Mouse (Mus musculus) lung, postnatal 10 days (tissue): ENCODE results near the gene Prrxl1.

ENCODE experiments used
- DNase-seq: peaks from one replicate; pipeline ENCODE4 v3.0.0; 2021

Gene Prrxl1

GRCm38 (mm10) chr14:32628584-32628983, 29.4 kb downstream of the Prrxl1 start:
- DNase-seq: peak; percentile 7

DNA sequence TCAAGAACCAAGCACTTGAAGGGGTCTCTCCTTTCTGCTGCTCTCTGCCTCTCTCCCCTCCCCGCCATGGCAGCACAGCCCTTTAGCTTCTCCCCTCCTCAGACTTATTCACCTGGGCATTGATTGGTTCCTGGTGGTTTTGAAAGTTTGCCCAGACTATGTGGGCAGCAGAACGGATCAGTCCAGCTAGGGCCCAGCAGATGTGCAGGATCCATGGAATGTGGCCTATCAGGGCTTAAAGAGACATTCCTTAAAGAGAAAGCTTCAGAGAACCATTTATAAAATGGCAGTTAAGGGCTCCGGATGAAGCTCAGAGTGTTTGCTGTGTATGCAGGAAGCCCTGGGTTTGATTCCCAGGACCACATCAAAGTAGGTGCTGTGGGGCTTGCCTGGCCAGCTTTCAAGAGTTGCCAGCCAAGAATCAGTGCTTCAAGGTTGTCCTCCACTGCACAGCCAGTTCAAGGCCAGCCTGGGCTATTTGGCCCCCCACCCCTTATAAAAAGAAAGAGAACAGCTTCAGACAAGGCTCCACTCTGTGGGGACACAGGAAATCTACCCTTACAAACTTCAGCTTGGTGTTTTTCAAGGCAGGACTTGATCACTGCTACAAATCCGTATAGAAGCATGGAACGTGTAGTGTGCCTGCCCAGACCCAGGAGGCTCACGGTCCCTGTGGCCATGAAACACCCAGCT, 33.8 kb downstream of the Prrxl1 start:
- DNase-seq: no peak

DNA sequence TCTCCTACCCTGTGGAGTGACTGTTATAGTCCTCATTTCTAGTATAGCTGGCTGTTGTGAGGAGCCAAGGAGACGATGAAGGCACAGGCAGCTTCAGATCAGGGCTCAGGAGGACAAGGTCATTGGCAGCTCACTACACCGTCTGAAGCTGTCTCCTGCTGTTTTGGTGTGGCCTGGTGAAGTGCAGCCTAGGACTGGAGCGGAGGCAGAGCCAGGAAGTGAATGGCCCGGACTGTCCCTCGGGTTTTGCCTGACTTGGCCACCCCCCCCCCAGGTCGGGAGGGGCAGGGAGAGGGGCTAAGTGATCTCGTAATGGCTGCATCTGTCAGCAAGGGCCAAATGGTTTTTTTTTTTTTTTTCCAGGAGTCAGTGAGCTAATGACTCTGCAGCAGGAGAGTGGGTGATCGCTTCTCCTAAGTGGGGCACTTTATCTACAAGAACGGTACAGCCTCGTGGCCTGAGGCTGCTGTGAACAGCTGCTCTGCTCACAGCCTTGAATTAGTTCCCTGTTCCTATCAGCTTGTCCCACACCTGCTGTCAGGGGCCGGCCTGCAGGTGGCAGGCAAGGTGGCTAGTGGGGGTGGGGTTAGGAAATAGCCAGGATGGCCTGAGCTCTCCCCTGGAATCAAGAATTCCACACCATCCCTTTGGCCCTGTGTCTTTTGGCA, 34.9 kb downstream of the Prrxl1 start:
- no peak for DNase-seq

GRCm38 (mm10) chr14:32638485-32638884, 39.3 kb downstream of the Prrxl1 start:
- no peak for DNase-seq

DNA sequence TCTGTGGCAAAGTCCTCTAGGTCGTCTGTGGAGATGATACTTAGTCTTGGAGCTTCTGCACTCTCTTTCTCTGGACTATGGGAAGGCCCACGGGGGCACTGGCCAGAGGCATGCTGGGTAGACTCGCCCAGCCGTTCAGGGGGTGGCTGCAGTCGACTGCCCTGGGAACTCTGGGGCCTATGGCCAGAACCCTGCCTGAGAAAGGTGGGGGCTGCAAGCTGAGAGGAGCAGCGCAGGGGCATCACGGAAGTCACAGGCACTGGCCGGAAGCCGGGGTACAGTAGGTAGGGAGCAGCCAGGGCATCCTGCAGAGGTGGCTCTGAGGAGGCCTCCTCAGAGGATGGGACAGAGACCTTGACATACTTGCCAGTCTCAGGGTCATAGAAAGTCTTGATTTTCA, 60.6 kb downstream of the Prrxl1 start:
- no peak for DNase-seq

DNA sequence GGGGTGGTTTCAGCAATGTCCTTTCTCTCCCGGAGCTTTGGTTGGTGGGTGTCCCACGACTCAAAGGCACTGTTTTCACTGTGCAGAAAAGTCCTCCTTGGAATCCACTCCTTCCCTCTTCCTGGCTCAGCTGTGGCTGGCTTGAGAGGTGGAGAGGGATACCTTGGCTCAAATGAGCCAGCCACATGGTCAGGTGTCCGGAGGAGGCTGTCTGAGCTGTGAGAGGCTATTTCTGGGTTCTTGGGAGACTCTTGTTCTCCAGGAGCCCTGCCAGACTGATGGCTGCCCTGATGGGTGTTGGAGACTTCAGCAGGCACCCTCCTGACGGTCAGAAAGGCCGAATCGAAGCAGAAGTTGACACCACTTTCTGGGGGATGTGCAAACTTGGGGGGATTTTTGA, 63.9 kb downstream of the Prrxl1 start:
- no peak for DNase-seq

DNA sequence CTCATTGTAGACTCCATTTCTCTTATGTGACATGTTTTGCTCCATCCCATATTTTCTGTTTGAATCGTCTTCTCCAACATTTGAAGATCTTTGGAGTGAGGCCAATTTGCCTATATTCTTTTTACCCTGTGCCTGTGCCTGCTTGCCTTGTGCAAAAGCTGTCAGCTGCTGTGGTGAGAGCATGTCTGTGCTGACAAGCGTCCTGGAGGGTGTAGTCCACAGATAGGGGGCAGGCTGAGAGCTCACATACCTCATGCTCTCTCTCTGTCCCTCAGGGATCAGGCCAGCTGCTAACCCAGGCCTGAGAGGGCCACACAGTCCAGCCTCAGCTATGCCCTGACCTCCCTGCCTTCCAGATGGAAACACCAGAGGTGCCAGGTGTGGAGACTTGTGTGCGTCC, 74.0 kb downstream of the Prrxl1 start:
- DNase-seq: no peak

DNA sequence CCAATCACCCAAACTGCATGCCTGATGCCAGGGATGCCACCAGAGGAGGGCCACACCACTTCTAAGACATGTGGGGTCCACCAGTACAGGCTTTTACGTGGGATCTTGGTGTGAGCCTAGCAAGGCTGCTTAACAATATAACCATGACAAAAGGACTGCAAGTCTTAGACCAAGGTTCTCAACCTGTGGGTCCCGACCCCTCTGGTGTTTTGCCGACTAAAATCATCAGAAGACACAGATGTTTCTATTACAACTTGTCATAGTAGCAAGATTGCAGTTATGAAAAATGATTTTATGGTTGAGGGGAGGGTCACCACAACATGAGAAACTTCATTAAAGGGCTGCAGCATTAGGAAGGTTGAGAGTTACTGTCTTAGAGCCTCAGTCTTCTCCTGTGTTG, 79.4 kb downstream of the Prrxl1 start:
- no peak for DNase-seq

- no peak for DNase-seq
These were observed 82.4 kb downstream of the Prrxl1 start for GRCm38 (mm10) chr14:32681603-32682002.

DNA sequence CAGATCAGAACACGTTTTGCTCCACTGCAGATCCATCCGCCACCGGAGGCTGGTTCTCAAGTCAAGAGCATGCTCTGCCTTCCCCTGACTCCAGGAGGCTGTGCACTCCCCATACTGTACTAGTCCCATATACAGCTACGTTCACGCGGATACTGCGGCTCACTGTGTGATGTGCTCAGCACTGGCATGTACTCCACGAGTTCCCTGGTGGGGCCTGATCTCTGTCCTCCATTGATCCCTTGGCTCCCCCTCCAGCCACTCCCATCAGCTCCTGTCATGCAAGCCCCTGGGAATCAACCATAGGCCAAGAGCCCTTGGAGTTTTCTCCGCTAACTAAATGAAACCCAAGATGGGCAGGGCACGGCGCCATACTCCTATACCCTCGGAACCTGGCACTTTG, 83.3 kb downstream of the Prrxl1 start:
- DNase-seq: no peak

DNA sequence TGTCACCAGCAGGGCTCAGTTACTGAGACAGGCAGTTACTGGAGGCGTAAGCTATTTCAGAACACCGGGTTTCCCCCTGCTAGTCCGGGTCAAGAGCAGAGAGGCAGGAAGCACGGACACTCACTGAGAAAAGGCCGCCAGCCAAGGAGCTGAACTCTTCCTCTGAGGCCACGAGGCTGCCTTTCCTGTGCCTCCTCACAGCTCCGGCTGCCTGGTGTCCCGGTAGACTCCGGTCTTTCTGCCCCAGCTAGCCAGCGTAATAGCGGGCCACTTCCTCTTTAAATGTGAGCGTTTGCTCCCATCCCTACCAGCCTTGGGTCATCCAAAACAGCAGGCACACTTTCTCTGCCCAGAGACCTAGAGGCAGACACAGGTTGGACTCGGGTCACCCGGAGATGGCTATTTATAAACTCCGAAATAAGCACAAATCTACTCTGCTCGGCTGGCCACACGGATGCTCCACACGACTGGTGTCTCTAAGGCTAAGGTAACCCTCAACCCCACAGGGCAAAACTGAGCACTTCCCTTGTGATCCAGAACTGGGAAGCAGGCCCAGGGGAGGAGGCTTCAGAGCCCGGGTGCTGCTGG, 84.1 kb downstream of the Prrxl1 start:
- peak; percentile 51 for DNase-seq

GRCm38 (mm10) chr14:32683982-32684734, 85.0 kb downstream of the Prrxl1 start:
- DNase-seq: peak; percentile 9

DNA sequence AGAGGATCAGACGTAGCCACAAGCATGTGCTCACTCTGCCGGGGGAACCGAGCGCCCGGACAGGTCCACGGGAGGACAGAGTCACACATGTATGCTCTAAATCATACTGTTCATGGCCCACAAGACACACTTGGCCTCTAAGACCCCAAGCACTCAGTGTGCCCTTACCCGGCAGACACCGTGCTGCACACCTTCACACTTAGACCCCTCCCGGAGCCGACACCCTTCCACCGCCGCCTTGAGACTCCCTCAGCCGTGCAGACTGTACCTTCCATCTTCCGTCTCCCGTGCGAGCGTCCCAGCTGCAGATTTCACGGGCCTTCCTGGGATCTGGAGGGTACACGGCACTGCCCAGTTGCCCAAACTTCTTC, 85.5 kb downstream of the Prrxl1 start:
- no peak for DNase-seq

DNA sequence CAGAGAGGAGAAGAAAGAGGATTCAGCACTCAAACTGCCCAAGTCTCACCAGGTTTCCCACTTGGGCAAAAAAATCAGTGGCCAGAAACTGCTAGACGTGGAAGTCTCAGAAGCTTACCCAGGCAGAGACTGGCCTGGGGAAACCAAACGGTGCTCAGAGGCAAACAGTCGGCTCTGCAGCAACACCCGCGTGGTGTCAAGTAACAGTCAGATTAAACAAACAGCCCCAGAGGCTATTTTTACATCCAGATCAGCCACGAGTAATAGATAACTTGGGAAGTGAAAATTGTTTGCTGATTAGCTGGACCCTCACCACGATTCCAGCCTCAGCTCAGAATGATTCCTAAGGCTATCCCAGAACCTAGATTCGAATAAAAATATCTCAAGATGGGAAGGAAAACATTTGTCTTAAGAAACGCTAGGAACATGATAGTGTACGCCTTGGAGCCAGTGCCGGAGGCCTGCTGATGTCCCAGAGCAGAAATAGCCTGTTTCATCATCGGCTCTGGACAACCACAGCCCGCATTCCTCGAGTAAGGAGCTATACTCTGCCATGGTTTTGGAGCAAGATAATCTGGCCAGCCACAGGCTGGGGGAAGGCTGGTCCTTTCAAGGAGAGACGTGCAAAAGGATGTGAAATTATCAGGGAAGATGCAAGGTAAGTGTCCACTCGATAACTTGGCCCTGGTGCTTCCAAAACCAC, 86.1 kb downstream of the Prrxl1 start, which contains the start of gene 3425401B19Rik:
TSS of gene 3425401B19Rik (minus strand) at position 170 of the 703 bp plus-strand sequence.
- peak; percentile 21 for DNase-seq

DNA sequence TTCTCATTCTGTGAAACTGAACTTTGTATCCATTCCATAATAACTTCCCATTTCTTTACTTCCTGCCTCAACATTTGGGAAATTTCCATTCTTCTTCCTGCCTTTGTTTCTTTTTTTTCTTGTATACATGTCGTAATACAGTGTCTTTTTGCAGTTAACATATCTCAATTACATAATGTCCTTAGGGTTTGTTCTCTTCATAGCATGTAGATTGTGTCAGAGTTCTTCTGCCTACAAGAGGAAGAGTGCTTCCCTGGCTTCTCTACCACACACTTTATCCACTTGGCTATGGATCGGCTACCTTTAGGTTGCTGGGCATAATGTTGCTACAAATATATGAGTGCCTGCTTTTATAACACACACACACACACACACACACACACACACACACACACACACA, 96.7 kb downstream of the Prrxl1 start:
- no peak for DNase-seq

DNA sequence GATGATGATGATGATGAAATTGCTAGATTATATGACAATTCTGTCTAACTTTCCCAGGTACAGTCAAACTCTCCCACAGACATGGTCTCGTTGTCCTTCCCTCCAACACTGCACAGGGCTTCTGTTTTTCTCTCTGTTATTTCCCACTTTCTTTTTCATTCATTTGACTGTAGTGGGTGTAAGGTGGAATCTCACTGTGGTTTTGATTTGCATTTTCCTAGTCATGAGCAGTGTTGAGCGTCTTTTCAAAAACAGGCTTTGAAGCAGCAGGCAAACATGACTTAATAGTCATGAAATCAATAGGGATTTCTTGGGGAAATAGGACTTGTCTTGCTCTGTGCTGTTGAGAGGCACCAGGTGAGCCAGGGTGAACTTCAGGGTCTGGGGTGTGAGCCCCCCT, 97.1 kb downstream of the Prrxl1 start:
- no peak for DNase-seq

DNA sequence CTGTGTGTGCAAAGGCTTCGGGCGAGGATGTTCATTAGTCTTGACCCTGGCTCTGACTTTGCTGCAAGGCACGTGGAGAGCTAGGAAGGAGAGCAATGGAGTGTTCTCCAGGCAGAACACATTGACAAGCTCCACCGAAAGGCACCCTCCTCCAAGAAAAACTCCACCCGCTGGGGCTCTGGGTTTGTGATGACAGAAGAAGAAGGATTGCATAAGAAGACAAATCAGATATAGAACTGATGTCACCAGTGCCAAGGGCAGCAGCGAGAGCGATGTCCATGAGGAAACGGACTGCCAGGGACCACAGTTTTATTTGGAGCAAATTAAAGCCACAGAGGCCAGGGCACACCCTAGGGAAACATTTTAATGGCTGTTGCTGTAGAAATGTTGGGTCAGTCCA, 98.6 kb downstream of the Prrxl1 start:
- DNase-seq: peak; percentile 5

DNA sequence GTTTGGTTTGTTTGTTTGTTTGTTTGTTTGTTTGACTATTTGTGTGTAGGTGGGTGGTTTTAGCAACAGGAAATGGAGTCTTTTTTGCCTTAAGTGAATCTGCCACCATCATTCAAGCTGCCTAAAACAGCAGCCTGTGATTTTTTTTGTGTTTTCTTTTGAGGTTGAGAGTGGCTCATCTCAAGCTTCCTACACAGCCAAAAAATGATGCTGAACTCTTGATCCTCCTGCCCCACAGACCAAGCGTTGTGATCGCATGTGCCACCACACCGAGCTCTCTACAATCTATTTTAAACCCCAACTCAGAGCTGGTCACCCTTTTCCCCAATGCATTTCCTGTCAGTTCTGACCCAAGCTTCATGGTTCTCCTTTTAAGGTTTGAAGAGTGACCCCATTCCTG, 99.3 kb downstream of the Prrxl1 start:
- DNase-seq: no peak
